Mouse (Mus musculus): Measurements from ENCODE around the gene Ovol1. TPM values are rescaled to one million over a fixed set of nuclear protein-coding genes. Genes with fewer than 3 reads are reported as not detected.

Ovol1 gene
- polyA plus RNA-seq, 1 experiment from 2014 or later: 3.0 TPM

DNA sequence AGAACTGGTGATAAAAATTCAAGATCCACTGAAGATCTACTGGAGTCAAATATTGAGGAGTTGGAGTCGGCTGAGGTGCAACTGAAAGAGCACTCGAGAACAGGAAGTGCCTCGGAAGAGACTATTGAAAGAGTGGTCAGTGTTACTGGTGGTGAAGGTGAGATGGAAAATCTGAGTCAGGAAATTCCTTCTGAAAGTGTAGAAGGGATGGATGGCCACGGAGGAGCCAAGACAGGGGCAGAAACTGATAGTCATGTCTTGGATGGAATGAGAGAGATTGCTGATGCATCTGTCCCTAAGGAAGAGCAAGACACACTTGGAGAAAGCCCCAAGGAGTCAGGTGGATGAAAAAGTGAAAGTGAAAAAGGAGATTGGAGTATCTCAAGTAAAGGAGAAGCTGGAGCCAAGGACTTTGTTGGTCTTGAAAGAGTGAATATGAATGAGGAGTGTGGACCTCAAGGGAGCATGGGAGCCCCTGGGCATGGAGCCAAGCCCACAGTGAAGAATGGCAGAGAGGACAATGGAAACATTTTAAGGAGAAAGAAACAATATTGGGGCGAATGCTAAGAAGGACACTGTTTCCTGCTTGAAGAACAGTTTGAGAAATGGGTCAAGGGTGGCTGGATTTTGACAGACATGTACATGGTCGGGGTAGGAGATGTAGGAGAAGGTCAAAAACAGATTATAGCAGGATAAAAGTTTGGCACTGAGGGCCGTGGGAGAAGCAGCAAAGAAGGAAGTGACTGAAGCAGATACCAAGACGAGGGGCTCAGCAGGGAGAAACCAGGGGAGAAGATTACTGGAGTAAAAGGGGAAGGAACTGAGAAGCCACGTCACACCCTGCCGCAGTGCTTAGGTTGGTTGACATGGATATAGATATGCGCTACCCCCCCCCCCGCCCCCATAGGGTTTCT lies 48.1 kb downstream of the Ovol1 start:
- no peak overlapping the region for H3K4me2 ChIP-seq (replicated peaks)
- WGBS: 82% methylated on average over 12 of the region's 12 CpGs

DNA sequence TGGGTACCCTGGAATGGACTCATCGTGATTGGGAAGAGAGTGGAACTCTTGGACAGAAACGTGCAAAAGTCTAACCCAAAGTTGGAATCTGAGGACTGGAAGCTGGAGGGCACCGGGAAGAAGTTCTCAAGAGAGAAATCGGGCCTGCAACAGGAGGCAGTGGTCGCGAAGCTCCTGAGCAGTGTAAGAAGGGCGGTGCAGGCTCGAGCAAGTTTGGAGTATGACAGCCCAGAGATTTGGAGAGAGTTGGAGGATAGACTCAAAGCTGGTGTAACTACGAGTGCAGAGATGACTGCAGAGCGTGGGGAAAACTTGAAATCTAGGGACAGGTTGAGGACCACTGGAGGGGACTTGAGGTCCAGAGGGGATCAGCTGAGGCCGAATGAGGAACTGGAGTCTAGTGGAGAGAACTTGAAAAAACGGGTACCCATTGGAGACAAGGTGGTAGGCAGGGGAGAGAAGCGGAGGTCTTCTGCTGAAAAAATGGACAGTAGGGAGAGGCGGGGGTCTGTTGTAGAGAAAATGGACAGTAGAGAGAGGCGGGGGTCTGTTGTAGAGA lies 49.3 kb downstream of the Ovol1 start:
- peaks cover 9% of the 10 kb centered on the region for H3K9me3 ChIP-seq
- no peak for ATAC-seq (ENCODE audit: low FRiP score, low read depth)
- 53% methylated on average over 15 of the region's 15 CpGs for WGBS
- H3K9ac ChIP-seq: peak overlapping the region; percentile 74
- H3K36me3 ChIP-seq: no peaks in the 10 kb centered on the region
- H3K4me2 ChIP-seq (replicated peaks): peak overlapping the region; percentile 80
- H3K4me1 ChIP-seq: peaks cover 16% of the 10 kb centered on the region
- H3K4me3 ChIP-seq: peak overlapping the region; percentile 49
- no peak overlapping the region; the same call in 1 of the 2 replicates for H3K27ac ChIP-seq
- no peaks in the 10 kb centered on the region for H3K27me3 ChIP-seq

More for the DNA sequence above, 48.1 kb downstream of the Ovol1 start:
- H3K27ac ChIP-seq: no peak overlapping the region
- no peaks in the 10 kb centered on the region for H3K27me3 ChIP-seq
- no peak for ATAC-seq (ENCODE audit: low FRiP score, low read depth)
- H3K9ac ChIP-seq: no peak overlapping the region
- H3K36me3 ChIP-seq: no peaks in the 10 kb centered on the region
- peaks cover 16% of the 10 kb centered on the region for H3K4me1 ChIP-seq
- H3K9me3 ChIP-seq: peaks cover 9% of the 10 kb centered on the region
- H3K4me3 ChIP-seq: no peak overlapping the region

DNA sequence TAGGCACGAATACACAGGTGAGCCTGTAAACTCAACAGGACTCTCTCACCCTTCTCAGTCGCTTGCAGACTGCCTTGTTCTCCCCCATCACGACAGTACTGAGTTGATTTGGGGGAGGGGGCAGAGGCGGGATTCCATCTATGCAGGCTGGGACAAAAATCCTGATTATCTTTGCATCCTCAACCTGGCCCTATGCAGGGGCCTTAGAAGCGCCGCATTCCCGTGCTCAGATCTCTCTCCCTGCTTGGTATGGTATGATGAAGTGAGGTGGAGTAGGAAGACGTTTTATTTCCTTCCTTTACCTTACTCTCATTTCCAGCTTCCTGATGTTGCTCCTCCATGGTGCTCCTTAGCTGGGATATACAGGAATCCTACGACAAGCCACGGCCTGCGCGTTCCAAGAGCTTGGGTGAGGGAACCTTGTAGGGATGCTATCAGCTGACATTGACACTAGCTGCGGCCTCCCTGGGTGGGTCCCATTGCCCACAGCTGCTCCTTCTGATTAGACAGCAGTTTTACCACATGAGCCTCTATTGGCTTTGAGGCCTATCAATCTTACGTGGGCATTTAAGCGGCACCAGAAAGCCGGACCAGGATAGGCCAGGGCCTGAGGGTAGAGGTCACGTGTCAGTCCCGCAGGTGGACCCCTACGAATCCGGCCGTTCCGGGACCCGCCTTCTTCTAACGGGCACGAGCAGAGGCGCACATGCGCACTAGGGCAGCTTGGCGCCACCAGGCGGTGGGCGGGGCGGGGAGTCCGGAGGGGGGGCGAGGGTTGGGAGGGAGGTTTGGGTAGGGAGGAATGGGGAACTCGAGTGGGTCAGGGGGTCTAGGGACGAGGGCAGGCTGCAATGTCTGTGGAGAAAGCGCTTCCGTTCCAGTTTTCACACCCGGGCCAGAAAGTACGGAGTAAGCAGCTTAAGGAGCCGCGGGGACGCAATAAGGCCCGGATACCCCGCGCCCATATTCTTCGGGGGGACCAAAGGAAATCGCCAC lies 50.1 kb downstream of the Ovol1 start, which contains the start of gene Snx32:
Gene Snx32, minus strand, starts transcription at position 508 of the 996 bp plus-strand sequence.
- H3K27me3 ChIP-seq: no peaks in the 10 kb centered on the region
- H3K9ac ChIP-seq: peak within 1 kb of the TSS; percentile 74
- peak within 1 kb of the TSS; percentile 49 for H3K4me3 ChIP-seq
- peaks cover 16% of the 10 kb centered on the region for H3K4me1 ChIP-seq
- peak within 1 kb of the TSS; percentile 35; the same call in 1 of the 2 replicates for H3K27ac ChIP-seq
- WGBS: 3% methylated on average over 46 of the region's 47 CpGs
- peaks cover 9% of the 10 kb centered on the region for H3K9me3 ChIP-seq
- ATAC-seq (ENCODE audit: low FRiP score, low read depth): peak; percentile 99
- peak within 1 kb of the TSS; percentile 80 for H3K4me2 ChIP-seq (replicated peaks)
- no peaks in the 10 kb centered on the region for H3K36me3 ChIP-seq

DNA sequence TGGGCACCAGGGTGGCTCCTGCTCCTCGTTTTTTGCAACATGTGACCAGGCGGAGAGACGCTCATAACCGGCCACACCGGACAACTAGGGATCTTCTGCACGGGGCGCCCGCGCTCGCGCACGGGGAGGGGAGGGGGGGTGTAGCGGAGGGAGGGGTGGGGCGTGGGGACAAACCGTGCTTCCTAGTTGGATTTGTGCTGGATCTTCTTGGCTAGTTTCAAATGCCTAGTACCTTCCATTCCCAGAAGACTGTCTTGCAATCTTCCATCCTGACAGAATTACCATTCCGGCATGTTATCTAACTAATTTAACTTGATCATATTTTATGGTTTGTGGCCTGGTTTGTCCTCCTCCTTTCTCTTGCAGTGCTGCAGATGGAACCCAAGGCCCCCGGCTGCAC lies 56.8 kb downstream of the Ovol1 start, which contains the start of gene 1700020D05Rik:
Gene 1700020D05Rik, minus strand, starts transcription at position 101 of the 400 bp plus-strand sequence.
- 43% methylated on average over 17 of the region's 17 CpGs for WGBS
- Histone ChIP-seq H3K36me3 (0 out of 2 replicates have a peak, but pooled peaks cover 4% of the 10 kb centered on the region), H3K9me3 (no peaks in the 10 kb centered on the region; the same call in 1 of the 2 replicates), H3K4me2 (replicated peaks) (no peak within 1 kb of the TSS), H3K4me1 (no peaks in the 10 kb centered on the region), H3K27ac (no peak within 1 kb of the TSS), H3K27me3 (no peaks in the 10 kb centered on the region), H3K9ac (no peak within 1 kb of the TSS), H3K4me3 (no peak within 1 kb of the TSS)
- no peak for ATAC-seq (ENCODE audit: low FRiP score, low read depth)

DNA sequence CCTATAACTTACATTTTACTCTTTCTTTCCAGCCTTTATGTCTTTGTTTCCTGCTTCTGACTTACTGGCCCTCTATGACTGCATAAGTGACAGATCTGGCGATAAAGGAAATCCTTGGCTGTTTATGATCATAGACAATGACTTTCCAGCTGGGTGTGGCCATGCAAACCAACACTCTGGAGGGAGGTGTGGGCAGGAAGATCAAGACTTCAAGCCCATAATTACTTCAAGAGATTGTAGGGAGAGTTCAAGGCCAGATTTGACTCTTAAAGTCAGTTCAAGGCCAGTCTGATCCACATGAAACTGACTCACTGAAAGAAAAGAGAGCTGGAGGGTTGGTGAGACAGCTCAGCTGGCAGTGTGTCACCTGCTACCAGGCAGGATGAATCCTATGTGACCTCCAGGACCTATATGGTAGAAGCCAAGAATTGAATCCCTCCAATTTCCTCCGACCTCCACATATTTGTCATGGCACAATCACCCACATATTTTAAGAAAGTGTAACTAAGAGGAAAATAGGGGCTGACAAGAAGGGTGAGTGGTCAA lies 60.0 kb downstream of the Ovol1 start:
- Histone ChIP-seq H3K4me2 (replicated peaks) (no peak overlapping the region), H3K9ac (no peak overlapping the region), H3K27me3 (no peaks in the 10 kb centered on the region), H3K9me3 (no peaks in the 10 kb centered on the region), H3K4me3 (no peak overlapping the region), H3K36me3 (peaks cover 32% of the 10 kb centered on the region), H3K27ac (no peak overlapping the region), H3K4me1 (no peaks in the 10 kb centered on the region)
- ATAC-seq (ENCODE audit: low FRiP score, low read depth): no peak
- WGBS: 91% methylated on average over 2 of the region's 2 CpGs

Other genes starting within 250 kb of the Ovol1 start
- not detected in 2 replicates for gene Catsper1, start 224.9 kb downstream of the Ovol1 start, polyA plus RNA-seq (2015; fragmentation: Nextera tagmentation; extraction: Ambion mirVana)
- 1.2 and 1.9 TPM in 2 replicates for gene Cst6, start 211.1 kb downstream of the Ovol1 start, polyA plus RNA-seq (2015; fragmentation: Nextera tagmentation; extraction: Ambion mirVana)
- gene Eif1ad, start 193.9 kb downstream of the Ovol1 start, polyA plus RNA-seq (2015; fragmentation: Nextera tagmentation; extraction: Ambion mirVana): 54.9 and 62.3 TPM in 2 replicates
- 442 and 445 TPM in 2 replicates for gene Banf1, start 193.5 kb downstream of the Ovol1 start, polyA plus RNA-seq (2015; fragmentation: Nextera tagmentation; extraction: Ambion mirVana)
- 81.8 and 84.8 TPM in 2 replicates for gene Sart1, start 171.9 kb downstream of the Ovol1 start, polyA plus RNA-seq (2015; fragmentation: Nextera tagmentation; extraction: Ambion mirVana)
- 0.15 and 0.31 TPM in 2 replicates for gene Tsga10ip, start 158.1 kb downstream of the Ovol1 start, polyA plus RNA-seq (2015; fragmentation: Nextera tagmentation; extraction: Ambion mirVana)
- gene Drap1, start 135.7 kb downstream of the Ovol1 start, polyA plus RNA-seq (2015; fragmentation: Nextera tagmentation; extraction: Ambion mirVana): 301 and 336 TPM in 2 replicates
- gene AI837181, start 135.5 kb downstream of the Ovol1 start, polyA plus RNA-seq (2015; fragmentation: Nextera tagmentation; extraction: Ambion mirVana): 74.6 and 77.9 TPM in 2 replicates
- not detected in 2 replicates for gene Fosl1, start 113.1 kb downstream of the Ovol1 start, polyA plus RNA-seq (2015; fragmentation: Nextera tagmentation; extraction: Ambion mirVana)
- 6.2 and 7.0 TPM in 2 replicates for gene Ccdc85b, start 102.8 kb downstream of the Ovol1 start, polyA plus RNA-seq (2015; fragmentation: Nextera tagmentation; extraction: Ambion mirVana)
- 129 and 131 TPM in 2 replicates for gene Fibp, start 100.0 kb downstream of the Ovol1 start, polyA plus RNA-seq (2015; fragmentation: Nextera tagmentation; extraction: Ambion mirVana)
- gene Ctsw, start 92.1 kb downstream of the Ovol1 start, polyA plus RNA-seq (2015; fragmentation: Nextera tagmentation; extraction: Ambion mirVana): 1.7 and 2.3 TPM in 2 replicates
- 209 and 216 TPM in 2 replicates for gene Efemp2, start 86.7 kb downstream of the Ovol1 start, polyA plus RNA-seq (2015; fragmentation: Nextera tagmentation; extraction: Ambion mirVana)
- 40.5 and 42.8 TPM in 2 replicates for gene Mus81, start 72.2 kb downstream of the Ovol1 start, polyA plus RNA-seq (2015; fragmentation: Nextera tagmentation; extraction: Ambion mirVana)
- 2,537 and 2,628 TPM in 2 replicates for gene Cfl1, start 70.2 kb downstream of the Ovol1 start, polyA plus RNA-seq (2015; fragmentation: Nextera tagmentation; extraction: Ambion mirVana)
- not detected in 2 replicates for gene 1700020D05Rik, start 56.9 kb downstream of the Ovol1 start, polyA plus RNA-seq (2015; fragmentation: Nextera tagmentation; extraction: Ambion mirVana)
- 12.1 and 13.4 TPM in 2 replicates for gene Snx32, start 50.1 kb downstream of the Ovol1 start, polyA plus RNA-seq (2015; fragmentation: Nextera tagmentation; extraction: Ambion mirVana)
- 2.3 and 2.7 TPM in 2 replicates for gene Ap5b1, start 7.4 kb upstream of the Ovol1 start, polyA plus RNA-seq (2015; fragmentation: Nextera tagmentation; extraction: Ambion mirVana)
- 143 and 144 TPM in 2 replicates for gene Rnaseh2c, start 41.2 kb upstream of the Ovol1 start, polyA plus RNA-seq (2015; fragmentation: Nextera tagmentation; extraction: Ambion mirVana)
- gene Kat5, start 49.6 kb upstream of the Ovol1 start, polyA plus RNA-seq (2015; fragmentation: Nextera tagmentation; extraction: Ambion mirVana): 61.5 and 62.7 TPM in 2 replicates
- 47.6 and 48.5 TPM in 2 replicates for gene Rela, start 76.8 kb upstream of the Ovol1 start, polyA plus RNA-seq (2015; fragmentation: Nextera tagmentation; extraction: Ambion mirVana)
- gene Sipa1, start 103.1 kb upstream of the Ovol1 start, polyA plus RNA-seq (2015; fragmentation: Nextera tagmentation; extraction: Ambion mirVana): 25.2 and 27.8 TPM in 2 replicates
- 18.2 and 18.5 TPM in 2 replicates for gene Map3k11, start 128.1 kb upstream of the Ovol1 start, polyA plus RNA-seq (2015; fragmentation: Nextera tagmentation; extraction: Ambion mirVana)
- gene Pcnx3, start 128.3 kb upstream of the Ovol1 start, polyA plus RNA-seq (2015; fragmentation: Nextera tagmentation; extraction: Ambion mirVana): 25.4 and 28.7 TPM in 2 replicates
- gene Kcnk7, start 143.7 kb upstream of the Ovol1 start, polyA plus RNA-seq (2015; fragmentation: Nextera tagmentation; extraction: Ambion mirVana): 0.51 and 0.75 TPM in 2 replicates
- 20.4 and 21.2 TPM in 2 replicates for gene Ehbp1l1, start 165.7 kb upstream of the Ovol1 start, polyA plus RNA-seq (2015; fragmentation: Nextera tagmentation; extraction: Ambion mirVana)
- 128 and 141 TPM in 2 replicates for gene Fam89b, start 169.0 kb upstream of the Ovol1 start, polyA plus RNA-seq (2015; fragmentation: Nextera tagmentation; extraction: Ambion mirVana)
- gene Ltbp3, start 180.3 kb upstream of the Ovol1 start, polyA plus RNA-seq (2015; fragmentation: Nextera tagmentation; extraction: Ambion mirVana): 41.1 and 48.9 TPM in 2 replicates
- 76.9 and 82.7 TPM in 2 replicates for gene Scyl1, start 210.8 kb upstream of the Ovol1 start, polyA plus RNA-seq (2015; fragmentation: Nextera tagmentation; extraction: Ambion mirVana)

All from limb, embryonic 13.5 days (tissue).